Mouse (Mus musculus) lung, postnatal 36 days (tissue): ENCODE data around the gene Rpl31.

Source experiments
- DNase-seq: peaks from one replicate; pipeline ENCODE4 v3.0.0; 2022; ENCODE audit warnings: mixed read lengths

The Rpl31 gene

GRCm38 (mm10) chr1:39368267-39368841, 712 bp downstream of the Rpl31 start:
- peak; percentile 27 for DNase-seq

- DNase-seq, result no peak
These were observed 2.8 kb downstream of the Rpl31 start for GRCm38 (mm10) chr1:39370431-39370830.

GRCm38 (mm10) chr1:39372220-39372843, 4.7 kb downstream of the Rpl31 start:
- DNase-seq, result no peak

GRCm38 (mm10) chr1:39373378-39373777, 5.7 kb downstream of the Rpl31 start:
- no peak for DNase-seq

GRCm38 (mm10) chr1:39374231-39374809, 6.7 kb downstream of the Rpl31 start:
- DNase-seq, result no peak

- DNase-seq, result no peak
These were observed 8.5 kb downstream of the Rpl31 start for GRCm38 (mm10) chr1:39376121-39376520.

- no peak for DNase-seq
These were observed 9.1 kb downstream of the Rpl31 start for GRCm38 (mm10) chr1:39376726-39377240.

GRCm38 (mm10) chr1:39378540-39378939, 10.9 kb downstream of the Rpl31 start:
- DNase-seq, result no peak

- DNase-seq, result peak; percentile 36
These were observed 11.4 kb downstream of the Rpl31 start for GRCm38 (mm10) chr1:39379021-39379420.

- DNase-seq, result no peak
These were observed 13.4 kb downstream of the Rpl31 start for GRCm38 (mm10) chr1:39381017-39381416.

- DNase-seq, result no peak
These were observed 17.3 kb downstream of the Rpl31 start for GRCm38 (mm10) chr1:39384914-39385313.

GRCm38 (mm10) chr1:39386456-39386855, 18.8 kb downstream of the Rpl31 start:
- DNase-seq, result no peak

- DNase-seq, result no peak
These were observed 19.9 kb downstream of the Rpl31 start for GRCm38 (mm10) chr1:39387497-39387896.

- DNase-seq, result no peak
These were observed 20.5 kb downstream of the Rpl31 start for GRCm38 (mm10) chr1:39388163-39388562.

- no peak for DNase-seq
These were observed 21.7 kb downstream of the Rpl31 start for GRCm38 (mm10) chr1:39389338-39389737.

- no peak for DNase-seq
These were observed 24.0 kb downstream of the Rpl31 start for GRCm38 (mm10) chr1:39391652-39392051.

- peak; percentile 89 for DNase-seq
These were observed 24.5 kb downstream of the Rpl31 start for GRCm38 (mm10) chr1:39392189-39392588.

- peak; percentile 60 for DNase-seq
These were observed 25.7 kb downstream of the Rpl31 start for GRCm38 (mm10) chr1:39393217-39393867.

GRCm38 (mm10) chr1:39394096-39394495, 26.5 kb downstream of the Rpl31 start:
- DNase-seq, result no peak

- no peak for DNase-seq
These were observed 27.0 kb downstream of the Rpl31 start for GRCm38 (mm10) chr1:39394650-39395049.

GRCm38 (mm10) chr1:39396347-39396746, 28.7 kb downstream of the Rpl31 start:
- DNase-seq, result no peak

- no peak for DNase-seq
These were observed 30.6 kb downstream of the Rpl31 start for GRCm38 (mm10) chr1:39398284-39398683.

- DNase-seq, result no peak
These were observed 31.6 kb downstream of the Rpl31 start for GRCm38 (mm10) chr1:39399228-39399627.

- no peak for DNase-seq
These were observed 32.5 kb downstream of the Rpl31 start for GRCm38 (mm10) chr1:39400173-39400572.
